Mouse (Mus musculus) limb, embryonic 10.5 days (tissue): Measurements from ENCODE around the gene Gnat1. TPM values are rescaled to one million over a fixed set of nuclear protein-coding genes. Genes with fewer than 3 reads are reported as not detected.

Experiments
- DNase-seq: peaks from one replicate; pipeline ENCODE4 v3.0.0-alpha.2; 2017; ENCODE audit warnings: low spot score
- H3K27ac ChIP-seq: fragments of 300-500 bp; sonication (generic); 2 replicates; pipeline ENCODE4 v1.5.1; 2016; ENCODE audit warnings: mild to moderate bottlenecking
- H3K27me3 ChIP-seq: fragments of 300-500 bp; sonication (generic); 2 replicates; pipeline ENCODE4 v1.6.1; 2016; ENCODE audit warnings: low read depth, mild to moderate bottlenecking; ENCODE audit not compliant: poor library complexity, severe bottlenecking
- H3K36me3 ChIP-seq: fragments of 300-500 bp; sonication (generic); 2 replicates; pipeline ENCODE4 v1.6.1; 2016; ENCODE audit warnings: mild to moderate bottlenecking, moderate library complexity
- H3K4me1 ChIP-seq: fragments of 300-500 bp; sonication (generic); 2 replicates; pipeline ENCODE4 v1.6.1; 2016
- H3K4me3 ChIP-seq: fragments of 300-500 bp; sonication (generic); 2 replicates; pipeline ENCODE4 v1.5.1; 2016; ENCODE audit warnings: mild to moderate bottlenecking, moderate library complexity
- H3K9me3 ChIP-seq: fragments of 300-500 bp; sonication (generic); replicated peaks from 2 replicates; pipeline ENCODE4 v1.6.1; 2016; ENCODE audit warnings: mild to moderate bottlenecking
- WGBS: fragments of 180-500 bp; shearing (Covaris S2); methylation state at CpG from one replicate; pipeline ENCODE4 v1.1.7; 2016; 5-methylcytosine and 5-hydroxymethylcytosine counted together
- polyA plus RNA-seq: library from polyadenylated mRNA; unstranded; fragments of >200 nt; fragmentation: Nextera tagmentation; extraction: Ambion mirVana; gene quantifications from 2 replicates; pipeline ENCODE4 v1.2.1, GENCODE M21; 2016

The Gnat1 gene
- polyA plus RNA-seq, 1 experiment from 2014 or later, result 2.6 TPM

GRCm38 (mm10) chr9:107663525-107663924 is 16.0 kb downstream of the Gnat1 start:
- DNase-seq, result no peak
- Histone ChIP-seq H3K27me3 (peaks cover 37% of the 10 kb centered on the region), H3K36me3 (no peaks in the 10 kb centered on the region), H3K4me3 (no peak overlapping the region), H3K27ac (0 out of 2 replicates have a peak overlapping the region, but pooled peaks have one; percentile 27), H3K4me1 (peaks cover 40% of the 10 kb centered on the region), H3K9me3 (no peaks in the 10 kb centered on the region)
- 74% methylated on average over 9 of the region's 9 CpGs for WGBS

- no peak overlapping the region for H3K27ac ChIP-seq
- no peaks in the 10 kb centered on the region for H3K36me3 ChIP-seq
- H3K9me3 ChIP-seq, result no peaks in the 10 kb centered on the region
- no peak for DNase-seq
- H3K27me3 ChIP-seq, result peaks cover 26% of the 10 kb centered on the region
- H3K4me3 ChIP-seq, result no peak overlapping the region
- peaks cover 28% of the 10 kb centered on the region for H3K4me1 ChIP-seq
- 72% methylated on average over 8 of the region's 8 CpGs for WGBS
Measured at GRCm38 (mm10) chr9:107662342-107662741, 17.2 kb downstream of the Gnat1 start.

GRCm38 (mm10) chr9:107660777-107661176 is 18.7 kb downstream of the Gnat1 start:
- Histone ChIP-seq H3K36me3 (no peaks in the 10 kb centered on the region; the same call in 1 of the 2 replicates), H3K27me3 (peaks cover 11% of the 10 kb centered on the region), H3K27ac (no peak overlapping the region), H3K4me1 (peaks cover 12% of the 10 kb centered on the region), H3K9me3 (no peaks in the 10 kb centered on the region), H3K4me3 (no peak overlapping the region)
- no peak for DNase-seq
- WGBS, result 75% methylated on average over 3 of the region's 3 CpGs

GRCm38 (mm10) chr9:107659961-107660360 is 19.6 kb downstream of the Gnat1 start:
- Histone ChIP-seq H3K27me3 (peaks cover 3% of the 10 kb centered on the region), H3K4me3 (no peak overlapping the region), H3K36me3 (no peaks in the 10 kb centered on the region; the same call in 1 of the 2 replicates), H3K27ac (peak overlapping the region; percentile 16; the same call in 1 of the 2 replicates), H3K4me1 (peaks cover 12% of the 10 kb centered on the region), H3K9me3 (no peaks in the 10 kb centered on the region)
- DNase-seq, result no peak
- 85% methylated on average over 3 of the region's 3 CpGs for WGBS

- Histone ChIP-seq H3K36me3 (no peaks in the 10 kb centered on the region; the same call in 1 of the 2 replicates), H3K4me1 (peaks cover 12% of the 10 kb centered on the region), H3K27ac (peak overlapping the region; percentile 38; the same call in 1 of the 2 replicates), H3K27me3 (no peaks in the 10 kb centered on the region), H3K4me3 (no peak overlapping the region), H3K9me3 (no peaks in the 10 kb centered on the region)
- 89% methylated on average over 10 of the region's 10 CpGs for WGBS
- no peak for DNase-seq
Measured at GRCm38 (mm10) chr9:107659551-107659950, 20.0 kb downstream of the Gnat1 start.

GRCm38 (mm10) chr9:107658096-107658495 is 21.4 kb downstream of the Gnat1 start:
- Histone ChIP-seq H3K4me1 (peaks cover 5% of the 10 kb centered on the region; the same call in 1 of the 2 replicates), H3K36me3 (no peaks in the 10 kb centered on the region; the same call in 1 of the 2 replicates), H3K4me3 (no peak overlapping the region), H3K27ac (no peak overlapping the region), H3K27me3 (no peaks in the 10 kb centered on the region), H3K9me3 (no peaks in the 10 kb centered on the region)
- no peak for DNase-seq
- 90% methylated on average over 6 of the region's 6 CpGs for WGBS

- peaks cover 5% of the 10 kb centered on the region; the same call in 1 of the 2 replicates for H3K4me1 ChIP-seq
- no peaks in the 10 kb centered on the region; the same call in 1 of the 2 replicates for H3K36me3 ChIP-seq
- no peak overlapping the region for H3K27ac ChIP-seq
- no peaks in the 10 kb centered on the region for H3K27me3 ChIP-seq
- no peak for DNase-seq
- no peak overlapping the region for H3K4me3 ChIP-seq
- 95% methylated on average over 5 of the region's 5 CpGs for WGBS
- no peaks in the 10 kb centered on the region for H3K9me3 ChIP-seq
Measured at GRCm38 (mm10) chr9:107657144-107657543, 22.4 kb downstream of the Gnat1 start.

GRCm38 (mm10) chr9:107654585-107654984 is 24.9 kb downstream of the Gnat1 start:
- no peak overlapping the region for H3K4me3 ChIP-seq
- no peak for DNase-seq
- no peaks in the 10 kb centered on the region for H3K9me3 ChIP-seq
- WGBS, result 81% methylated on average over 4 of the region's 4 CpGs
- H3K4me1 ChIP-seq, result peaks cover 14% of the 10 kb centered on the region
- no peak overlapping the region for H3K27ac ChIP-seq
- H3K36me3 ChIP-seq, result peaks cover 2% of the 10 kb centered on the region; the same call in 1 of the 2 replicates
- no peaks in the 10 kb centered on the region for H3K27me3 ChIP-seq

- no peaks in the 10 kb centered on the region for H3K9me3 ChIP-seq
- WGBS, result 89% methylated on average over 2 of the region's 2 CpGs
- H3K4me3 ChIP-seq, result no peak overlapping the region
Measured at GRCm38 (mm10) chr9:107653474-107653873, 26.0 kb downstream of the Gnat1 start.

GRCm38 (mm10) chr9:107650708-107651481 is 28.6 kb downstream of the Gnat1 start:
- Histone ChIP-seq H3K4me3 (no peak overlapping the region), H3K36me3 (peaks cover 2% of the 10 kb centered on the region; the same call in 1 of the 2 replicates), H3K9me3 (no peaks in the 10 kb centered on the region), H3K27ac (peak overlapping the region; percentile 3; the same call in 1 of the 2 replicates), H3K27me3 (no peaks in the 10 kb centered on the region), H3K4me1 (peaks cover 12% of the 10 kb centered on the region)
- WGBS, result 61% methylated on average over 12 of the region's 12 CpGs
- no peak for DNase-seq

More at GRCm38 (mm10) chr9:107653474-107653873, 26.0 kb downstream of the Gnat1 start:
- Histone ChIP-seq H3K36me3 (peaks cover 2% of the 10 kb centered on the region; the same call in 1 of the 2 replicates), H3K4me1 (peaks cover 12% of the 10 kb centered on the region), H3K27ac (no peak overlapping the region), H3K27me3 (no peaks in the 10 kb centered on the region)
- DNase-seq, result no peak

- DNase-seq, result no peak
- no peaks in the 10 kb centered on the region for H3K27me3 ChIP-seq
- H3K4me1 ChIP-seq, result peaks cover 15% of the 10 kb centered on the region
- no peaks in the 10 kb centered on the region for H3K9me3 ChIP-seq
- H3K36me3 ChIP-seq, result 0 out of 2 replicates have a peak, but pooled peaks cover 2% of the 10 kb centered on the region
- peak overlapping the region; percentile 3; the same call in 1 of the 2 replicates for H3K27ac ChIP-seq
- WGBS, result 80% methylated on average over 7 of the region's 7 CpGs
- H3K4me3 ChIP-seq, result no peak overlapping the region
Measured at GRCm38 (mm10) chr9:107650225-107650624, 29.3 kb downstream of the Gnat1 start.

- Histone ChIP-seq H3K27me3 (no peaks in the 10 kb centered on the region), H3K36me3 (0 out of 2 replicates have a peak, but pooled peaks cover 2% of the 10 kb centered on the region), H3K4me3 (no peak overlapping the region), H3K4me1 (peaks cover 29% of the 10 kb centered on the region), H3K9me3 (no peaks in the 10 kb centered on the region), H3K27ac (no peak overlapping the region)
- 83% methylated on average over 3 of the region's 3 CpGs for WGBS
- DNase-seq, result no peak
Measured at GRCm38 (mm10) chr9:107648767-107649166, 30.7 kb downstream of the Gnat1 start.

GRCm38 (mm10) chr9:107646975-107647374 is 32.5 kb downstream of the Gnat1 start:
- WGBS, result 81% methylated on average over 6 of the region's 6 CpGs
- Histone ChIP-seq H3K9me3 (no peaks in the 10 kb centered on the region), H3K27ac (no peak overlapping the region), H3K4me1 (peaks cover 31% of the 10 kb centered on the region), H3K36me3 (0 out of 2 replicates have a peak, but pooled peaks cover 2% of the 10 kb centered on the region), H3K4me3 (no peak overlapping the region), H3K27me3 (no peaks in the 10 kb centered on the region)
- DNase-seq, result no peak
